12 mouse cellular contexts compared by ENCODE assay signal in genomic region chr7:136430085-136431011, GRCm38 (mm10).
DNase-seq lines count a peak whose midpoint lies in the region; ATAC-seq and TF ChIP-seq lines count a peak whose summit lies in the region.
"Had no signal": no experiment of that assay in that cellular context is flagged by ENCODE, and none has a peak within 500 bp of the region (broad histone marks: within the 10 kb centered on the region; RNA-seq: fewer than 3 reads in every experiment).

No protein-coding gene starts in this region.

- H3K27me3 ChIP-seq in kidney, adult 2 months (replicated peaks; ENCODE audit: control insufficient read depth, insufficient read depth, low read length) = no peaks in the 10 kb centered on the region
- no peaks in the 10 kb centered on the region for H3K27me3 ChIP-seq in hindbrain, postnatal 0 days (ENCODE audit: insufficient read depth, low read length)

- H3K4me1 ChIP-seq in kidney, adult 2 months (ENCODE audit: control insufficient read depth, insufficient read depth, low read length) = no peaks in the 10 kb centered on the region
- H3K4me1 ChIP-seq in hindbrain, postnatal 0 days (ENCODE audit: insufficient read depth, low read length) = peaks cover 5% of the 10 kb centered on the region

- DNase-seq in kidney, adult 2 months = peak; percentile 5
- DNase-seq in kidney, postnatal 25 days = no peak
- DNase-seq in ES-CJ7 (ENCODE audit: low read depth, low spot score) (peak; percentile 87), ZHBTc4 (ENCODE audit: low read depth, low spot score) (peak; percentile 94)
- peak; percentile 19 for DNase-seq in hindbrain, postnatal 0 days (ENCODE audit: low spot score)
- DNase-seq in right cerebral cortex, postnatal 36 days (ENCODE audit: low spot score in 2 of 2) = no peak
- no peak for DNase-seq in left cerebral cortex, postnatal 10 days (ENCODE audit: extremely low spot score in 1 of 2, low spot score in 2 of 2)
- DNase-seq: cerebellum, adult 11-12 months; gastrocnemius, postnatal 14 days; thymus, postnatal 14 days had no signal

- no peak overlapping the region for H3K4me3 ChIP-seq in kidney, adult 2 months (ENCODE audit: insufficient read depth, low read depth, low read length)
- no peak overlapping the region for H3K4me3 ChIP-seq in hindbrain, postnatal 0 days (ENCODE audit: low read length)
- H3K4me3 ChIP-seq: limb, embryonic 12.5 days had no signal

- 52% methylated on average over 21 of the region's 21 CpGs for WGBS in kidney, adult 2 months
- WGBS in hindbrain, postnatal 0 days = 45% methylated on average over 21 of the region's 21 CpGs

- TF ChIP-seq POLR2A in kidney, adult 2 months (IDR thresholded peaks at IDR 0.05; ENCODE audit: low read depth, low read length) = no peak

- no peak overlapping the region for H3K4me2 ChIP-seq in hindbrain, postnatal 0 days (ENCODE audit: low read depth, low read length)
- H3K4me2 ChIP-seq: limb, embryonic 12.5 days had no signal

- no peaks in the 10 kb centered on the region for H3K9me3 ChIP-seq in hindbrain, postnatal 0 days (ENCODE audit: low read length)
- H3K9me3 ChIP-seq: limb, embryonic 12.5 days had no signal

- no peak for TF ChIP-seq CTCF in kidney, adult 2 months (conservative IDR thresholded peaks at IDR 0.05; ENCODE audit: insufficient read depth, insufficient read length, low read depth, low read length)
- no peak for TF ChIP-seq CTCF in hindbrain, postnatal 0 days (IDR thresholded peaks at IDR 0.05; ENCODE audit: low read depth)

- intact Hi-C loops in left cerebral cortex, postnatal 10 days (cut with DNase I) = no loop called here

- no peaks in the 10 kb centered on the region for H3K36me3 ChIP-seq in kidney, adult 2 months (ENCODE audit: control insufficient read depth, insufficient read depth, low read length)
- no peaks in the 10 kb centered on the region for H3K36me3 ChIP-seq in hindbrain, postnatal 0 days (ENCODE audit: insufficient read depth, low read length)
- H3K36me3 ChIP-seq: G1E; limb, embryonic 12.5 days had no signal

- no peak overlapping the region for H3K9ac ChIP-seq in hindbrain, postnatal 0 days (replicated peaks; ENCODE audit: low read length)
- H3K9ac ChIP-seq: limb, embryonic 12.5 days had no signal

- no peak overlapping the region for H3K27ac ChIP-seq in kidney, adult 2 months (ENCODE audit: insufficient read depth, low read depth, low read length)
- H3K27ac ChIP-seq in hindbrain, postnatal 0 days = no peak overlapping the region
- H3K27ac ChIP-seq: limb, embryonic 12.5 days had no signal

- no peak for ATAC-seq in hindbrain, postnatal 0 days

Comparison
In these comparisons a context has a peak if more than half of its experiments do, and no peak if none do; other contexts are left out.
1. DNase-seq: peak in kidney, adult 2 months (single experiment), ES-CJ7 (single experiment), ZHBTc4 (single experiment) and hindbrain, postnatal 0 days (single experiment); none in kidney, postnatal 25 days (0 of 2), right cerebral cortex, postnatal 36 days (0 of 2) and left cerebral cortex, postnatal 10 days (0 of 2).